Mouse (Mus musculus): ENCODE results near the gene Psma7.

Gene Psma7

DNA sequence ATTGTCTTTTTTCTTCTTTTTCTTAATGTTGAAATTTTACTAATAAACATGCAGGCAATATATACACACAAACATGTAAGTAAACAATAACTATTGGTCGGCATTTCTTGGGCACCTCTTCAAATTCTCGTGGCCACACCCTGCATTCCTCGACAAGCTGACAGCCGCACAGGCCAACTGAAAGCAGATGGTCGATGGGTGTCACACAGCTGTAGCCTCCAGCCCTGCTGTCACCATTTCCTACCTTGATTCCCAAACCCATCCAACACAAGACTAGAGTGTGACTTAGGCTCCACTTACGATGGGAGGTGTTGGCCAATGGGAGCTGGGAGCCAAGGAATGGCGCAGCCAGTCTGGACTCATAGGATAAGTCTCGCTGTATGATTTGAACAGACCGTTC is 40.6 kb downstream of the Psma7 start:
- DNase-seq (ENCODE audit: low spot score) = no peak

DNA sequence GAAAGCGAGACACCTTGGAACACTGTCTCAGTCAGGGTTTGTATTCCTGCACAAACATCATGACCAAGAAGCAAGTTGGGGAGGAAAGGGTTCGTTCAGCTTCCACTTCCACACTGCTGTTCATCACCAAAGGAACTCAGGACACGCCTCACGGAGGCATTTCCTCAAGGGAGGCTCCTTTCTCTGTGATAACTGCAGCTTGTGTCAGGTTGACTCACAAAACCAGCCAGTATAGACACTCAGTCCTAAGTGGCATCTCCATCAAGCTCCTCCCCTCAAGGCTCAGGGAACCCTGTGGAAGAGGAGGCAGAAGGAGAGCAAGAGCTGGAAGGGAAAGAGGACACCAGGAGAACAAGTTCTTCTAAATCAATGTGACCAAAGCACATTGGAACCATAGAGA is 43.8 kb downstream of the Psma7 start:
- no peak for DNase-seq (ENCODE audit: low spot score)

DNA sequence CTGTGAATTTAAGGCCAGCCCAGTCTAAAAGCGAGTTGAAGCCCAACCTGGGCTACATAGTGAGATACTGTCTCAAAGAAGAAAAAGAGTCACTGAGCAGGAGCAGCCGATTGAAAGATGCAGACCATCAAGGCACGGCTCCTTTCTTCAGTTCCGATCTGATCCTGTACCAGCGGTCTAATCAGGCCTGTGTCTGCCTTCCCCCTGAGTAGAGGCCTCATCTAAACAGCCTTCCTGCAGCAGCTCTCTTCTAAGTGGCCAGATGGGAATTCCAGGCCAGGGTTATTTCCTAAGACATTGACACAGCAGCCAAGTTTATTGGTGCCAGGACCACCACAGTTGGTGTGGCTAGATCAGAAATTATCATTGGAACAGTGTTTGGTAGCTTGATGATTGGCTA is 49.2 kb downstream of the Psma7 start:
- DNase-seq (ENCODE audit: low spot score) = no peak

DNA sequence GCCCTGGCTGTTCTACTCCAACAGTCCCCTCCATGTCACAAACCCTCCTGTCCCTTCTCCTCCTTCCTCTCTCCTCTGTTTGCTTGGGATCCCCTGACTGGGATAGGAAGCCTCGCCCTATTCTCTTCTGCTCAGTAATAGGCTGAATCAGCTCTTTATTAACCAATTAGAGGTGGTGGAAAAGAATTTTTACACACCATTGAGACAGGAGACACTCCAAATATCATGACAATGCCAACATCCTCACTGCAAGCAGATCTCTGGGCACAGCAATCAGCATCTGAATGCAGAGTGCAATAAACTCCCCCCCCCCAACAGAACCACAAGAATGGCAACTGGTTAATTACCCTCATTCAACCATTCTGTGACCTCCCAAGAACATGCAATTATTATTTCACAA is 53.1 kb downstream of the Psma7 start:
- no peak for DNase-seq (ENCODE audit: low spot score)

DNA sequence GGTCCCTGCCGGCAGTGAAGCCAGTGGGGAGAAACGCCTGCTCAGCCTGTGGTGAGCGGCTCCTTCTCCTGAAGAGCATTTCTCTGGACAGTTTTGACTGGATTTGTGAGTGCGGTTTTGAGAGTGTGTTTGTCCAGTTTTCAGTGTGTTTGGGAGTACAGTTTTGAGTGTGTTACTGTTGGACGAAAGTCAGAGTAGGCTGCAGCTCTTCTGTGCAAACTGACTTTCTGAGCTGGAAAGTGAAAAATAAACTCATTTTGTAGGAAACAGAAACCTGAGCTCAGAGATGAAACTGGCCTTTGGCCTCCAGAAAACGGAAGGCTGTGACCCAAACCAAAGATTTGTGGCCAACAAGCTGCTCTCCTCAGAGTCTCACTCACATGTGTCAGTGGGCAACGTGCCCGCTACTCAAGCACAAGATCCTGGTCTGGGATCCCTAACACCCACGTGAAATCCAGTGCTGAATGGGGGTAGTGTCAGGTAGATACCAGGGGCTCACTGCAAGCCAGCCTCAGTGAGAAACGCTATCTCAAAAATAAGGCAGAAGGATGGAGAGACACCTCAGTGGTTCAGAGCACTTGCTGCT is 55.7 kb downstream of the Psma7 start:
- DNase-seq (ENCODE audit: low spot score) = no peak
